Mouse (Mus musculus) cortical plate, adult 2 months (tissue): ENCODE results near the gene Fli1.

Experiments used
- CTCF ChIP-seq: fragments of 200-500 bp; IDR thresholded peaks from 2 replicates; pipeline ENCODE4 v1.5.1; 2011; ENCODE audit warnings: mild to moderate bottlenecking, control low read depth, low read length; ENCODE audit not compliant: insufficient read depth; ENCODE audit errors: extremely low read depth
- POLR2A ChIP-seq: fragments of 200-500 bp; IDR thresholded peaks from 2 replicates; pipeline ENCODE4 v1.6.1; 2011; ENCODE audit warnings: mild to moderate bottlenecking, low read length, control low read depth; ENCODE audit not compliant: insufficient read depth; ENCODE audit errors: extremely low read depth

DNA sequence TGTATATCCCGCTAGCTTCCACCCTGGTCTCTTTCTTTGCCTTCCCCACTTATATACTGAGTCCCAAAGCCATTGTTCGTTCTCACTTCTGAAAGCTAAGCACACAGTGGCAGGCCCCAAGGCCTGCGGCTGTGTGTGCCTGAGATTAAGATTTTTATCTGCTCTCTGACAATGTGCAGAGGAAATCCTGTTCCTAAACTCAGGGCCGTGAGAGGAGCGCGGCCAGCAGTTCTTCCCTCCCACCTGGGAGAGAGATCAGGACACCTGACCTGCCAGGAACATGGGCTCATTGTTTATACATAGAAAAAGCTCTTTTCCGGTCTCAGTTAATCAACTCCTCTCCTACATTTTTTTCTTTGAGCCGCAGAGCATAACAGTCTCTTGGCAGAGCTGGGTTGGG is 36.5 kb downstream of the Fli1 start:
- no peak for TF ChIP-seq CTCF
- TF ChIP-seq POLR2A: no peak
